Mouse (Mus musculus) testis, postnatal 10 days (tissue): Measurements from ENCODE around the gene Tomm5.
"Not testable (repeated sequence)": the region's sequence is repeated elsewhere in the genome, so short reads cannot be mapped to it uniquely, and the experiment has no call there.

Experiments used
- DNase-seq: peaks from one replicate; pipeline ENCODE4 v3.0.0; 2021; ENCODE audit warnings: low spot score

The Tomm5 gene

GRCm38 (mm10) chr4:45107601-45108277, at the start of gene Tomm5:
Gene Tomm5 (minus strand): TSS chr4:45108114.
- peak; percentile 88 for DNase-seq

- DNase-seq: no peak
Observed at GRCm38 (mm10) chr4:45156433-45156832, 48.5 kb upstream of the Tomm5 start.

DNA sequence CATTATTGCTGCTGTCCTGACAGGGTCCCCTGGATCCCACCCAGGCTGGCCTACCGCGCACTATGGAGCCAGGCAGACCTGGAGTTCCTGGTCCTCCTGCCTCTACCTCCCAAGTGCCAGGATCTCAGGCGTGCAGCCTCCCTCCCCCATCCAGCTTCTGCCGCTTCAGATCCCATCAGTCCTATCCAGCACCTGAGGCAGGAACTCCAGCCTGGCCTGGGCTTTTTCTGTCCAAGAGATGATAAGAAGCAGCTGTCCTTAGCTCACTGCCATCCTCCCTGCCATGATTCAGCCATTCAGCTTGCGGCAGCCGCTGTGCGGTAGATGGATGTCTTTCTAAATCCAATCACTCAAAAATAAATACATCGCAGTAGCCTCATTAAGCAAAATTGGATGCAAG, 35.1 kb upstream of the Tomm5 start:
- DNase-seq: no peak

- DNase-seq: no peak
Observed at GRCm38 (mm10) chr4:45142411-45142810, 34.5 kb upstream of the Tomm5 start.

GRCm38 (mm10) chr4:45141835-45142234, 33.9 kb upstream of the Tomm5 start:
- DNase-seq: no peak

DNA sequence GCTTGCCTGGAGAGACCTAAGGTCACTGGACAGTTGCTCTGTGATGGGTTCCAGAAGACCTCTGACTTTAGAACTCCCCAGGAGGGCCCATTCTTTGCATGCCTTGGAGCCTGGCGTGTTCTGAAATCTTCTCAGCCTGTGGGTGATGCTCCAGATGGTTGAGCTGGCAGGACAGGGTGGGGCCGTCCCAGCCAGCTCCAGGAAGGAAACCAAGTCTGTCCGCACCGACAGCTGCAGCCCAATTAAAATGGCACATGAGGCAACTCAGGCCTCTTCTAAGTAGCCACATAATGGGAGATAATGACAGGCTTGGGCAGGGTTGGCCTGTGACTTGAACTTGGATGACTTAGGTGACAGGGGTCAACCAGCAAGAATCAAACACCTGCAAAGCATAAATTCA, 29.7 kb upstream of the Tomm5 start:
- no peak for DNase-seq

GRCm38 (mm10) chr4:45134471-45134870, 26.6 kb upstream of the Tomm5 start:
- DNase-seq: no peak

GRCm38 (mm10) chr4:45131021-45131420, 23.1 kb upstream of the Tomm5 start:
- DNase-seq: no peak

GRCm38 (mm10) chr4:45121311-45121710, 13.4 kb upstream of the Tomm5 start:
- DNase-seq: no peak

GRCm38 (mm10) chr4:45108456-45109110, 669 bp upstream of the Tomm5 start:
- DNase-seq: no peak

DNA sequence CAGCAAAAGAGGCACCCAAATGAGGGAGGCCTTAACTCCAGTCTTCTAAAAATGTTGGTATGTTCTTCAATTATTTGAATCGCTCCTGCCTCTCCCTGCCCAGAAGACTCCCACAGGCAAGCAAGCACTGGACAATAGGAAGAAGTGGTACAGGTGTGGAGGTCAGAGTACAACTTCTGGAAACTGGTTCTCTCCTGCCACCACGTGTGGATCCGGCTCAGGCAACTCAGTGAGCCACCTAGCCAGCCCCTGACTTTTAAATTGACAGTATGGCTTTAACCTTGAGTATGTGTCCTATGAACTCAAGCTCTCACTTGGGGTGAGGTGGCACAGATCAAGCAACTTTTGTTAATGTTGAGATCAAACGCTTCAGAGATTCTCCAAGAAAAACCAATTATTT, 848 bp downstream of the Tomm5 start:
- DNase-seq: no peak

DNA sequence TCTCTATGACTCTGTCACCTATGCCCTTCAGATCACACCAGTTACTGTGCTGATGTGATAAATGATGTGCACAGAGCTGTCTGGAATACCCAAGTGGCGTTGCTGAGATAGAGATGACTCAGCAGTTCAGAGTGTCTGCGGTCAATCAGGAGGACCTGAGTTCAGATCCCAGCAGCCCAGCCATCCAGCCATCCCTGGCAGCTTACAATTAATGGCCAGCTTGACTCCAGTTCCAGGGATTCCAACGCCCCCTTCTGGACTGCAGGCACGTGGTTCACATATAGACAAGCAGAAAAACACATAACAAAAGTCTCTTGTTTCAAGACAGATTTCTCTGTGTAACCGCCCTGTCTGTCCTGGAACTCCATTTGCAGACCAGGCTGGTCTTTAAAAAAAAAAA, 1.5 kb downstream of the Tomm5 start:
- no peak for DNase-seq

GRCm38 (mm10) chr4:45097198-45097872, 10.6 kb downstream of the Tomm5 start:
- peak; percentile 83 for DNase-seq

GRCm38 (mm10) chr4:45084895-45085290, 23.0 kb downstream of the Tomm5 start:
- no peak for DNase-seq

DNA sequence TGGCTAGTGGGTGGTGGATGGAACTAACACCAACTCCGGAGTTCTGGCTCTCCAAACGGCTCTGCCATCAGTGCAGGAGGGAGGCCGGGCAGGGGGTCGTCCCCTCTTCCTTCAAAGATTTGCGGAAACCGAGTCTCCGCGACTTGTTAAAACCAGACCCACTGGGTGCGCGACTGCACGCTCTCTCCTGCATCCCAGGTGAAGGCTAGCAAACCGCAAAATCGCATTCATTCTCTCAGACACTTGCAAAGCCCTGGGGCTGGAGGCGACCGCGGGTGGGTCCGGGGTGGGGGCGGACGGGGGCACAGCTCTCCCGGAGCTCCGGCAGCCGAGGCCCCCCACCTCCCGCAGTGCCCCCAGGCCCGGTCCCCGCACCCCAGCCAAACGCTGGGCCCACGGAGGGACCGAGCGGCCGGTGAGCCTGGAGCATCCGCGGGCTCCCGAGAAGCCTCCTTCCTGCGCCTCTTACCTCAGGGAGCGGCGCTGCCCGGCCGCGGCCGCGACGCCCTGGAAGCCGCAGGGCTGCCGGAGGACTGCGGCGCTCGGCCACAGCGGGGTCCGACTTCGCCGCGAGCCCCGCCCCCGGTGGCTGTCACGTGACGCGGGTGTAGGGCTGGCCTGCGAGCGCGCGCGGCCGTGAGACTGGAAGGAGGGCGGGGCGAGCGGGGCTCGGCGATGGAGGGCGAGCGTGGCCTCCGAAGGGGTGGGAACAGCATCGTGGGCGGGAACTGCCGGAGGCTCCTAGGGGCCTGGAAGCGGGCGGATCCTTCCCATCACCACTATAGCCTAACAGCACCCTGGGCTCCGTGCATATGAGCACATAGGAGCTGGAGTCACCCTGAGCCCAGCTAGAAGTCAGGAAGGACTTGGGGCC, 23.7 kb downstream of the Tomm5 start, which contains the start of gene Fbxo10:
TSS of gene Fbxo10 (minus strand) at position 584 of the 874 bp plus-strand sequence.
- peak; percentile 98 for DNase-seq

GRCm38 (mm10) chr4:45083487-45083886, 24.4 kb downstream of the Tomm5 start:
- no peak for DNase-seq

DNA sequence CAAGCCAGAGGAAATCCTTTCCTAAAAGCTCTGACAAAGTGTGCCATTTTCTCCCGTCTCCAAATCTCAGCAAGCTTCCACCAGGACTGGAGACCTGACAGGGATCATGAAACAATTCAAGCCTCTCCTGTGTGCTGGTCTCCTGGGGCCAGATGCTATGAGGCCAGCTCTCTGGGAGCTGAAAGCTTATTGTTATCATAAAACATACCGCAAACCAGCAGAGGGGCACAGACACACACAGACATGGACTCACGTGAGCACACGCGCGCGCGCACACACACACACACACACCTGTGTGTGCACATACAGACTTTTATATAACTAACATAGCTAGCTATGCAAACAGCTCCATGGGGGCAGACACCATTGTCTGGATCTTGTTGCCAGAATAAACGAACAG, 25.0 kb downstream of the Tomm5 start:
- DNase-seq: no peak

- DNase-seq: not testable (repeated sequence)
Observed at GRCm38 (mm10) chr4:45081041-45081440, 26.9 kb downstream of the Tomm5 start.

GRCm38 (mm10) chr4:45073544-45073943, 34.4 kb downstream of the Tomm5 start:
- DNase-seq: no peak

GRCm38 (mm10) chr4:45072261-45072973, 35.5 kb downstream of the Tomm5 start:
- no peak for DNase-seq

GRCm38 (mm10) chr4:45067742-45068141, 40.2 kb downstream of the Tomm5 start:
- no peak for DNase-seq
